Mouse (Mus musculus) liver, embryonic 14.5 days (tissue): ENCODE measurements around the gene Chst5.

Experiments used
- CTCF ChIP-seq: IDR thresholded peaks from 2 replicates; pipeline ENCODE4 v1.5.1; 2016; ENCODE audit warnings: antibody characterized with exemption, low read depth, control low read depth
- EP300 ChIP-seq: IDR thresholded peaks from 2 replicates; pipeline ENCODE4 v1.6.1; 2016; ENCODE audit warnings: antibody characterized with exemption, low read depth

DNA sequence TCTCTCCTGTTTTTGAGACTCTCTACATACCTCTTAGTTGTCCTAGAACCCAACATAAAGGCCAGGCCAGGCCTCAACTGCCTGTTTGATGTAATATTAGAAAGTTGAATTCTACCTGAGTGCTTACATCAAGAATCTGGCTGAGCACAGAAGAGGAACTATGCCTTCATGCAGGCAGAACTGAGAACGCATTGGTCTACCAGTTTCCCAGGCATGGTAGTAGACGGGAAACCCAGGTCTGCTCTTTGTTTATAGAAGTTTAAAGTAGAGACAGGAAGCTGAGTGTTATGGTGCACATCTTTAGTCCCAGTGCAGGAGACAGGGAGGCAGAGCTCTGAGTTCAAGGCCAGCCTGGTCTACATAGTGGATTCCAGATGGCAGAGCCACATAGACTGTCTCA lies 36.9 kb upstream of the Chst5 start:
- TF ChIP-seq CTCF (no peak), EP300 (no peak)
